Mouse (Mus musculus): ENCODE measurements around the gene Hpn.

Gene Hpn

DNA sequence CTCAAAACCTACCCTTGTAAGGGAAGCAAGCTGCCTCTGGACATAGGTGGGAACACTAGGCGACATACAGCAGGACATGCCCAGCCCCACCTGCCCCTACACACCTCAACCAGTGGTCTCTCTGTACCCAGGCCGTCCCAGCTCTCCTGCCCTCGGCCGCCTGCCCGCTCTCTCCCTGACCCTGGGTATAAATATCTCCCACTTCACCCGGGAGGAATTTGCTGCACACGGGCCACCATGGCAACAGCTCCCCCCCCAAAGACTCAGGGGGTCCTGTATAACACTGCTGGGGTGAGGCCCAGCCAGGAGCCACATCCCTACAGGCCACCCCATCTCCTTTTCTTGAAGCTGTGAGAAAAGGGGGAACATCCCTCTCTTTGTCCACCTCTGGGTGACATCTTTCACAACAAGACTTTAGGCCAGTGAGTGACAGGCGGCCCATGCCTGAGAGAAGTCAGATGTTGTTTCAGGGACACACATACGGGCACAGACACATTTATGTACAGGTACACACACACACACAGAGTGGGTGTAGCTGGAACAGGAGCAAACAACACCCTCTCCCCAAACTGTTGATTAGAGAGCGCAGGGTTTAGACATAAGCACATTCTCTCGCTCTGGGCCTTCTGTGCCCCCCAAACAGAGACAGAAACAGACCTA is 60.3 kb downstream of the Hpn start:
- no peak for DNase-seq (ENCODE audit: low spot score)

- DNase-seq (ENCODE audit: low spot score): no peak
Measured at GRCm38 (mm10) chr7:31053882-31054447, 61.1 kb downstream of the Hpn start.

GRCm38 (mm10) chr7:31052636-31053434 is 62.3 kb downstream of the Hpn start:
- DNase-seq (ENCODE audit: low spot score): peak; percentile 22

DNA sequence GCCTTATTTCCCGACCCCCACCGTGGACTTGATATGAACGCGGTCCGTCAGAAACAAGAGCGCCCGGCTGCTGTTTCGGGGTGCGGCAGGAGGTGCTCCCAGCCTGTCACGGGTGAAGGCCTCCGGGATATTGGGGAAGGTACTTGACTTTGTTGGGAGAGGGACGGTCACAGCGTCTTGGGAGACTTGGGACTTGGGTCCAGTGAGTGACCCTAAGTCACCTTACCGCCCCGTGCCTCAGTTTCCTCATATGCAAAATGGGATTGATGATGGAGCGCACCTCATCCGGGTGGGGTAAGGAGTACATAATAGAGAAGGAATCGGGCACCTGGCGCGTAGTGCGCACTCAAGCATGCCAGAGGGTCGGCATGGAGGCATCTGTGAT is 62.8 kb downstream of the Hpn start:
- no peak for DNase-seq (ENCODE audit: low spot score)

- no peak for DNase-seq (ENCODE audit: low spot score)
Measured at GRCm38 (mm10) chr7:31051321-31052021, 63.6 kb downstream of the Hpn start, which contains the start of gene Fxyd7. Gene Fxyd7 (minus strand): TSS chr7:31051467.

- DNase-seq (ENCODE audit: low spot score): no peak
Measured at GRCm38 (mm10) chr7:31050921-31051320, 64.2 kb downstream of the Hpn start.

- no peak for DNase-seq (ENCODE audit: low spot score)
Measured at GRCm38 (mm10) chr7:31050487-31050886, 64.6 kb downstream of the Hpn start.

- no peak for DNase-seq (ENCODE audit: low spot score)
Measured at GRCm38 (mm10) chr7:31049846-31050281, 65.2 kb downstream of the Hpn start.

DNA sequence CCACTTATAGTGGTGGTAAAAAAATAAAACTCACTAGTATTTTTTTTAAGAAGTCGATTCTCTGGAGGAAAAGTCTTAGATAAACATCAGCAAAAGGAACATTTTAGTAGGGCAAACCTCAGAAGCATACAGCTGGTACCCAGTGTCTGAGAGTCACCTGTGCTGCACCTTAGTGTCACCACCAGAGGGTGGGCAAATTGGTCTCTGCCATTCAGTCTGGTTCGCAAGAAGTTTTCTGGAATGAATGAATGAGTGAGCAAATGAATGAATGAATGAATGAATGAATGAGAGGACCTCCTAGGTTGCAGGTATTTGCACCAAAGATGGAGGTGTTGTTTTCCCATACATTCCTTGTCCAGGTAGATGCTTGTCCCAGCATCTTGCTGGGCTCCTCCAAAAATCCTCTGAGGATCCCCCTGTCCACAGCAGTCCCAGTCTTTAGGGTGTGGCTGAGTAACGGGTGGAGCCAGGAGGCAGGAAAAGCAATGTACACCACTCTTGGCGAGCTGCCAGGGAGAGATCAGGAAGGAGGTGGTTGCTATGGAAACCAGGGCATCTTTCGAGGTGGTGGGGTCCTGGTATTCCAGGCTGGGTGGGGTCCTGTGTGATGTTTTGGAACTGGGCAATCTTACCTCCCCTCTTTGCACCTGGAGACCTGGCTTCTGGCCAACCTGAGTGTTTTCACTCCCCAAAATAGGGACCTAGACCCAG is 65.8 kb downstream of the Hpn start:
- DNase-seq (ENCODE audit: low spot score): no peak
